Mouse (Mus musculus): ENCODE results near the gene Dmrt3.

- no peak for TF ChIP-seq POLR2A (IDR thresholded peaks at IDR 0.05; ENCODE audit: insufficient read length, low read depth)
- TF ChIP-seq E2F4 (IDR thresholded peaks at IDR 0.05; ENCODE audit: insufficient read depth): no peak
- TF ChIP-seq USF1 (IDR thresholded peaks at IDR 0.05; ENCODE audit: low read depth): no peak
- TF ChIP-seq TCF3 (IDR thresholded peaks at IDR 0.05; ENCODE audit: insufficient read length, low read depth): no peak
- no peak for TF ChIP-seq TCF12 (IDR thresholded peaks at IDR 0.05; ENCODE audit: insufficient read depth, poor library complexity, severe bottlenecking)
- no peak for TF ChIP-seq POLR2AphosphoS2 (IDR thresholded peaks at IDR 0.05; ENCODE audit: insufficient read length, low read depth)
Measured at GRCm38 (mm10) chr19:25598626-25599025, 11.5 kb upstream of the Dmrt3 start.

Data from myocyte (in vitro differentiated cells).